Mouse (Mus musculus): ENCODE results near the gene Gm38655. TPM values are rescaled to one million over a fixed set of nuclear protein-coding genes. Genes with fewer than 3 reads are reported as not detected.
"Not testable (repeated sequence)": the region's sequence is repeated elsewhere in the genome, so short reads cannot be mapped to it uniquely, and the experiment has no call there.

Gene Gm38655
- total RNA-seq (2021): not detected

GRCm38 (mm10) chr17:25175411-25175810 is at the start of gene Gm38655:
Gene Gm38655 (minus strand): TSS chr17:25175471.
- intact Hi-C loops (cut with DNase I): no loop called here
- DNase-seq (ENCODE audit: low spot score in 2 of 2): no peak

- intact Hi-C loops (cut with DNase I): no loop called here
- no peak for DNase-seq (ENCODE audit: low spot score in 2 of 2)
Measured at GRCm38 (mm10) chr17:25224586-25225222, 49.4 kb upstream of the Gm38655 start.

- intact Hi-C loops (cut with DNase I): no loop called here
- no peak for DNase-seq (ENCODE audit: low spot score in 2 of 2)
Measured at GRCm38 (mm10) chr17:25222951-25223601, 47.8 kb upstream of the Gm38655 start.

- intact Hi-C loops (cut with DNase I): not testable (repeated sequence)
- peak in 1 of 2 experiments; percentile 56 for DNase-seq (ENCODE audit: low spot score in 2 of 2)
Measured at GRCm38 (mm10) chr17:25222504-25222940, 47.3 kb upstream of the Gm38655 start.

GRCm38 (mm10) chr17:25221821-25222503 is 46.7 kb upstream of the Gm38655 start:
- intact Hi-C loops (cut with DNase I): no loop called here
- DNase-seq (ENCODE audit: low spot score in 2 of 2): peak in 1 of 2 experiments; percentile 54

- intact Hi-C loops (cut with DNase I): no loop called here
- no peak for DNase-seq (ENCODE audit: low spot score in 2 of 2)
Measured at GRCm38 (mm10) chr17:25220746-25221145, 45.5 kb upstream of the Gm38655 start.

GRCm38 (mm10) chr17:25219492-25220295 is 44.4 kb upstream of the Gm38655 start:
- intact Hi-C loops (cut with DNase I): no loop called here
- DNase-seq (ENCODE audit: low spot score in 2 of 2): no peak

GRCm38 (mm10) chr17:25218967-25219366 is 43.7 kb upstream of the Gm38655 start:
- no peak for DNase-seq (ENCODE audit: low spot score in 2 of 2)
- intact Hi-C loops (cut with DNase I): no loop called here

- intact Hi-C loops (cut with DNase I): no loop called here
- no peak for DNase-seq (ENCODE audit: low spot score in 2 of 2)
Measured at GRCm38 (mm10) chr17:25215431-25215830, 40.2 kb upstream of the Gm38655 start.

- intact Hi-C loops (cut with DNase I): no loop called here
- no peak for DNase-seq (ENCODE audit: low spot score in 2 of 2)
Measured at GRCm38 (mm10) chr17:25211705-25212104, 36.4 kb upstream of the Gm38655 start.

GRCm38 (mm10) chr17:25210680-25211466 is 35.6 kb upstream of the Gm38655 start:
- no peak for DNase-seq (ENCODE audit: low spot score in 2 of 2)
- intact Hi-C loops (cut with DNase I): no loop called here

GRCm38 (mm10) chr17:25210006-25210405 is 34.7 kb upstream of the Gm38655 start:
- no peak for DNase-seq (ENCODE audit: low spot score in 2 of 2)
- intact Hi-C loops (cut with DNase I): no loop called here

- no peak for DNase-seq (ENCODE audit: low spot score in 2 of 2)
- intact Hi-C loops (cut with DNase I): no loop called here
Measured at GRCm38 (mm10) chr17:25202401-25202800, 27.1 kb upstream of the Gm38655 start.

- intact Hi-C loops (cut with DNase I): no loop called here
- peak in 1 of 2 experiments; percentile 10 for DNase-seq (ENCODE audit: low spot score in 2 of 2)
Measured at GRCm38 (mm10) chr17:25189091-25189490, 13.8 kb upstream of the Gm38655 start.

- intact Hi-C loops (cut with DNase I): no loop called here
- DNase-seq (ENCODE audit: low spot score in 2 of 2): peak; percentile 72 to 79
Measured at GRCm38 (mm10) chr17:25188150-25189031, 13.1 kb upstream of the Gm38655 start, which contains the start of gene Unkl. Gene Unkl (plus strand): TSS chr17:25188397.

GRCm38 (mm10) chr17:25187784-25188149 is 12.5 kb upstream of the Gm38655 start:
- intact Hi-C loops (cut with DNase I): no loop called here
- DNase-seq (ENCODE audit: low spot score in 2 of 2): no peak

- DNase-seq (ENCODE audit: low spot score in 2 of 2): no peak
- intact Hi-C loops (cut with DNase I): loop anchor here (2.0 to 5.0 kb wide), 2 partner anchors 48 to 88 kb away; no protein-coding TSS in a partner anchor
Measured at GRCm38 (mm10) chr17:25184961-25185360, 9.7 kb upstream of the Gm38655 start.

- DNase-seq (ENCODE audit: low spot score in 2 of 2): peak; percentile 98 to 99
- intact Hi-C loops (cut with DNase I): loop anchor here (2.0 to 5.0 kb wide), 2 partner anchors 47 to 89 kb away; no protein-coding TSS in a partner anchor
Measured at GRCm38 (mm10) chr17:25184129-25184691, 8.9 kb upstream of the Gm38655 start, which contains the start of gene BC003965. Gene BC003965 (plus strand): TSS chr17:25184554.

Measured in left cerebral cortex, postnatal 36 days (tissue).